In the genomic region with DNA sequence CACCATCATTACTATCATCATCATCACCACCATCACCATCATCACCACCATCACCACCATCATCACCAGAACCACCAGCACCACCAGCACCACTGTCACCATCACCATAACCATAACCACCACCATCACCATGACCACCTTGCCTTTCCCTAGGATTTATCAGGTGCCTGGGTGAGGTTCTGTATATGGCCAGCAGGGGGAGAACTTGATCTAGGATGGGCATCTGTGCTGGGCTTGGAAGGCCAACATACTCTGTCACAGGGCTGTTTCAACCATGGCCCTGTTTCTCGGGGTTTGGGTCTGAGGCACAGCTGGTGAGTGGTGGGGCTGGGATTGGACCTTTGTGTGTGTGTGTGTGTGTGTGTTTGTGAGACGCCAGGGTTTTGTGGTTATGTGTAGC, we compare ENCODE assay signal across 8 mouse cellular contexts. TPM values are rescaled to one million over a fixed set of nuclear protein-coding genes. Genes with fewer than 3 reads are reported as not detected.
DNase-seq lines count a peak whose midpoint lies in the region; ATAC-seq and TF ChIP-seq lines count a peak whose summit lies in the region.

No protein-coding gene starts in this region.

- H3K9ac ChIP-seq in liver, embryonic 14.5 days (replicated peaks): no peak overlapping the region
- H3K9ac ChIP-seq in midbrain, embryonic 11.5 days (ENCODE audit: low read length): no peak overlapping the region

- no peak overlapping the region for H3K4me3 ChIP-seq in liver, embryonic 14.5 days (ENCODE audit: insufficient read depth in 1 of 2, low read depth in 2 of 2, low read length in 2 of 2)
- H3K4me3 ChIP-seq in spleen, adult 2 months (ENCODE audit: extremely low read depth, insufficient read depth, insufficient read length): no peak overlapping the region
- H3K4me3 ChIP-seq in midbrain, embryonic 11.5 days (ENCODE audit: low read depth, low read length): no peak overlapping the region

- no peak overlapping the region for H3K27ac ChIP-seq in liver, embryonic 14.5 days
- no peak overlapping the region for H3K27ac ChIP-seq in spleen, adult 2 months (ENCODE audit: insufficient read depth, low read length)
- no peak overlapping the region for H3K27ac ChIP-seq in midbrain, embryonic 11.5 days (ENCODE audit: low read depth, low read length)

- TF ChIP-seq CTCF in liver, embryonic 14.5 days (IDR thresholded peaks at IDR 0.05; ENCODE audit: low read depth): peak; percentile 91
- TF ChIP-seq CTCF in spleen, adult 2 months (IDR thresholded peaks at IDR 0.05; ENCODE audit: extremely low read depth, insufficient read depth, insufficient read length, insufficient replicate concordance): peak; percentile 85; the same call in 1 of the 2 replicates

- peak; percentile 50 for DNase-seq in gastrocnemius, postnatal 10 days
- no peak for DNase-seq in gastrocnemius, postnatal 25 days
- DNase-seq in ovary, postnatal 36 days (ENCODE audit: low spot score): peak; percentile 35
- DNase-seq in ovary, postnatal 10 days (ENCODE audit: low spot score): no peak
- DNase-seq in liver, embryonic 14.5 days (ENCODE audit: low read depth in 3 of 3, low spot score in 3 of 3): peak in 1 of 3 experiments; percentile 37
- DNase-seq in spleen, adult 2 months (ENCODE audit: low read depth in 1 of 2, low spot score in 2 of 2): peak in 1 of 2 experiments; percentile 72
- no peak for DNase-seq in midbrain, embryonic 11.5 days (ENCODE audit: low spot score, missing footprints)

- H3K4me1 ChIP-seq in liver, embryonic 14.5 days (replicated peaks; ENCODE audit: control insufficient read depth in 2 of 2, insufficient read depth in 2 of 2, low read length in 1 of 2): peaks cover 0 to 3% of the 10 kb centered on the region in 2 experiments; a peak in 1 of 4 replicates
- peaks cover 25% of the 10 kb centered on the region for H3K4me1 ChIP-seq in spleen, adult 2 months (ENCODE audit: control insufficient read depth, insufficient read depth, insufficient read length)
- H3K4me1 ChIP-seq in midbrain, embryonic 11.5 days (ENCODE audit: control insufficient read depth, insufficient read depth, low read length): no peaks in the 10 kb centered on the region

- H3K4me2 ChIP-seq in liver, embryonic 14.5 days (ENCODE audit: low read depth): no peak overlapping the region
- no peak overlapping the region for H3K4me2 ChIP-seq in midbrain, embryonic 11.5 days

- WGBS in liver, embryonic 14.5 days (ENCODE audit: insufficient replicate concordance): 35% methylated on average over 2 of the region's 2 CpGs
- WGBS in spleen, adult 2 months: 38% methylated on average over 2 of the region's 2 CpGs
- WGBS in midbrain, embryonic 11.5 days: 89% methylated on average over 2 of the region's 2 CpGs

- no peaks in the 10 kb centered on the region for H3K36me3 ChIP-seq in liver, embryonic 14.5 days (replicated peaks; ENCODE audit: control insufficient read depth, insufficient read depth, low read depth)
- no peaks in the 10 kb centered on the region for H3K36me3 ChIP-seq in spleen, adult 2 months (ENCODE audit: control insufficient read depth, insufficient read depth, low read length)
- H3K36me3 ChIP-seq in midbrain, embryonic 11.5 days (ENCODE audit: control insufficient read depth, insufficient read depth, low read length): no peaks in the 10 kb centered on the region

- no peak for TF ChIP-seq EP300 in liver, embryonic 14.5 days (IDR thresholded peaks at IDR 0.05; ENCODE audit: low read depth)

- peak; percentile 77 for ATAC-seq in common myeloid progenitor, adult 5-6 weeks (replicated peaks; ENCODE audit: low read depth, poor library complexity, severe bottlenecking)
- no peak for ATAC-seq in liver, embryonic 14.5 days (ENCODE audit: insufficient read depth)
- no peak for ATAC-seq in midbrain, embryonic 11.5 days (ENCODE audit: low FRiP score)

- TF ChIP-seq POLR2A in spleen, adult 2 months (IDR thresholded peaks at IDR 0.05; ENCODE audit: low read depth, low read length): no peak

- no peaks in the 10 kb centered on the region for H3K9me3 ChIP-seq in liver, embryonic 14.5 days (ENCODE audit: control insufficient read depth, low read length)
- H3K9me3 ChIP-seq in midbrain, embryonic 11.5 days (ENCODE audit: control insufficient read depth, low read length): no peaks in the 10 kb centered on the region

- no peaks in the 10 kb centered on the region for H3K27me3 ChIP-seq in liver, embryonic 14.5 days (ENCODE audit: control insufficient read depth, insufficient read depth, low read length)
- H3K27me3 ChIP-seq in spleen, adult 2 months (ENCODE audit: control insufficient read depth, insufficient read depth, low read length): no peaks in the 10 kb centered on the region
- no peaks in the 10 kb centered on the region for H3K27me3 ChIP-seq in midbrain, embryonic 11.5 days (ENCODE audit: control insufficient read depth, insufficient read depth, low read length)

RNA-seq across cellular contexts. Expression of a gene that starts 16.6 kb away (rescaled TPM):
- total RNA-seq in gastrocnemius, postnatal 10 days (2021): 10 to 100 TPM; 10.9 to 14.8 TPM
- 1 to 10 TPM; 3.1 to 6.7 TPM for total RNA-seq in gastrocnemius, postnatal 25 days (2021)
- 106 and 110 TPM in 2 replicates for total RNA-seq in common myeloid progenitor, adult 5-6 weeks (2017)
- 31.0 and 47.7 TPM in 2 replicates for polyA plus RNA-seq in liver, embryonic 14.5 days (2012; rRNA removed)
- polyA plus RNA-seq in liver, embryonic 14.5 days (2014; fragmentation: Nextera tagmentation; extraction: Ambion mirVana): 59.4 and 64.3 TPM in 2 replicates
- polyA plus RNA-seq in spleen, adult 2 months (2012; rRNA removed): 903 and 1,004 TPM in 2 replicates
- 22.0 and 27.3 TPM in 2 replicates for polyA plus RNA-seq in midbrain, embryonic 11.5 days (2014; fragmentation: Nextera tagmentation; extraction: Ambion mirVana)

RNA-seq across cellular contexts. Expression of a gene that starts 47.8 kb away (rescaled TPM):
- under 1 TPM in 1 of 2 experiments, not detected in 1; 0.16 TPM for total RNA-seq in gastrocnemius, postnatal 10 days (2021)
- not detected for total RNA-seq in gastrocnemius, postnatal 25 days (2021)
- not detected in 2 replicates for total RNA-seq in common myeloid progenitor, adult 5-6 weeks (2017)
- 0.04 and 0.13 TPM in 2 replicates for polyA plus RNA-seq in liver, embryonic 14.5 days (2012; rRNA removed)
- 0.08 TPM in 1 of 2 replicates, not detected in the other for polyA plus RNA-seq in liver, embryonic 14.5 days (2014; fragmentation: Nextera tagmentation; extraction: Ambion mirVana)
- 0.23 and 0.29 TPM in 2 replicates for polyA plus RNA-seq in spleen, adult 2 months (2012; rRNA removed)
- not detected in 2 replicates for polyA plus RNA-seq in midbrain, embryonic 11.5 days (2014; fragmentation: Nextera tagmentation; extraction: Ambion mirVana)

Comparison
In these comparisons a context has a peak if more than half of its experiments do, and no peak if none do; other contexts are left out.
1. DNase-seq: peak in gastrocnemius, postnatal 10 days (single experiment) and ovary, postnatal 36 days (single experiment); none in gastrocnemius, postnatal 25 days (single experiment), ovary, postnatal 10 days (single experiment) and midbrain, embryonic 11.5 days (single experiment).